Mouse (Mus musculus) hematopoietic stem cell, adult 5-6 weeks (primary cell): ENCODE data around the gene Cyp24a1. TPM values are rescaled to one million over a fixed set of nuclear protein-coding genes. Genes with fewer than 3 reads are reported as not detected.
"Not testable (repeated sequence)": the region's sequence is repeated elsewhere in the genome, so short reads cannot be mapped to it uniquely, and the experiment has no call there.

Experiments used
- ATAC-seq, 2 experiments: fragments of 125-278 bp in 1 of 2; replicated peaks in 1 of 2; 2 replicates each; pipeline ENCODE4 v1.8.0; 2016 to 2017; ENCODE audit warnings: inconsistent platforms in 2 of 2, mild to moderate bottlenecking in 2 of 2, moderate number of reproducible peaks in 2 of 2, low read depth in 1 of 2, moderate TSS enrichment in 1 of 2; ENCODE audit not compliant: low FRiP score in 2 of 2, poor library complexity in 2 of 2, severe bottlenecking in 2 of 2, insufficient read depth in 1 of 2, low TSS enrichment in 1 of 2
- total RNA-seq: library from RNA; stranded (forward); fragments of 172-1452, 232-1000 nt; gene quantifications from 2 replicates; pipeline ENCODE4 v1.2.3, GENCODE M21; 2017

Gene Cyp24a1
- total RNA-seq, 1 experiment from 2014 or later = not detected

GRCm38 (mm10) chr2:170461652-170462051, 35.3 kb downstream of the Cyp24a1 start:
- ATAC-seq = peak; percentile 17 to 26; a peak in 2 of 4 replicates

- no peak for ATAC-seq
Measured at GRCm38 (mm10) chr2:170459805-170460204, 37.1 kb downstream of the Cyp24a1 start.

- ATAC-seq = no peak
Measured at GRCm38 (mm10) chr2:170459183-170459582, 37.8 kb downstream of the Cyp24a1 start.

GRCm38 (mm10) chr2:170453809-170454208, 43.1 kb downstream of the Cyp24a1 start:
- not testable (repeated sequence) for ATAC-seq

- peak; percentile 52 to 85 for ATAC-seq
Measured at GRCm38 (mm10) chr2:170450933-170451332, 46.0 kb downstream of the Cyp24a1 start.

- ATAC-seq = no peak
Measured at GRCm38 (mm10) chr2:170447651-170448050, 49.3 kb downstream of the Cyp24a1 start.

GRCm38 (mm10) chr2:170446843-170447383, 50.0 kb downstream of the Cyp24a1 start:
- no peak for ATAC-seq

- ATAC-seq = no peak
Measured at GRCm38 (mm10) chr2:170445861-170446260, 51.1 kb downstream of the Cyp24a1 start.

- no peak for ATAC-seq
Measured at GRCm38 (mm10) chr2:170442535-170442934, 54.4 kb downstream of the Cyp24a1 start.

- ATAC-seq = no peak
Measured at GRCm38 (mm10) chr2:170438782-170439181, 58.2 kb downstream of the Cyp24a1 start.

- ATAC-seq = peak; percentile 90 to 96
Measured at GRCm38 (mm10) chr2:170436204-170436603, 60.7 kb downstream of the Cyp24a1 start.

Other genes starting within 250 kb of the Cyp24a1 start
- 0.44 TPM in 1 of 2 replicates, not detected in the other for gene Bcas1, start 69.3 kb downstream of the Cyp24a1 start, total RNA-seq
- gene Pfdn4, start 717 bp downstream of the Cyp24a1 start, total RNA-seq = 52.9 and 58.7 TPM in 2 replicates
- not detected in 2 replicates for gene 4930470P17Rik, start 104.9 kb upstream of the Cyp24a1 start, total RNA-seq
- not detected in 2 replicates for gene Dok5, start 234.7 kb upstream of the Cyp24a1 start, total RNA-seq